Mouse (Mus musculus): ENCODE data around the gene Sh3bp5.
A peak's percentile ranks its signal among the peaks of the same experiment; 100 is the strongest.

Gene Sh3bp5

DNA sequence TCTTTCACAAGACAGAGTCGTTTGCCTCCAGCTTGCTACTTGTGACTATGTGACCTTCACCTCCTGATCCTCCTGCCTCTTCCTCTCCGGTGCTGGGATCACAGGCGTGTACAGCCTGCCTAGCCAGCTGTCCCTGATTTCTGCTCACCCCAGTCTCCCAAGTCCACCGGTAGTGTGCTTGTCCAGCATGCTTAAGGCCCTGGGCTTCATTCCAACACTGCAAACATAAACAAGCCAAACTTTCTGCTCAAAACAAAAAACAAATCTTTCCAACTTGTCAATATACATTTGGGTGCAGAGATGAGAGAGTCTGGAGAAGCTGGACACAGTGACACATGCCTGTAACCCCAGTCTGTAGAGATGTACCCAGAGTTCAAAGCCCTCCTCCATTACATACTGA, 3.5 kb downstream of the Sh3bp5 start:
- no peak for DNase-seq

DNA sequence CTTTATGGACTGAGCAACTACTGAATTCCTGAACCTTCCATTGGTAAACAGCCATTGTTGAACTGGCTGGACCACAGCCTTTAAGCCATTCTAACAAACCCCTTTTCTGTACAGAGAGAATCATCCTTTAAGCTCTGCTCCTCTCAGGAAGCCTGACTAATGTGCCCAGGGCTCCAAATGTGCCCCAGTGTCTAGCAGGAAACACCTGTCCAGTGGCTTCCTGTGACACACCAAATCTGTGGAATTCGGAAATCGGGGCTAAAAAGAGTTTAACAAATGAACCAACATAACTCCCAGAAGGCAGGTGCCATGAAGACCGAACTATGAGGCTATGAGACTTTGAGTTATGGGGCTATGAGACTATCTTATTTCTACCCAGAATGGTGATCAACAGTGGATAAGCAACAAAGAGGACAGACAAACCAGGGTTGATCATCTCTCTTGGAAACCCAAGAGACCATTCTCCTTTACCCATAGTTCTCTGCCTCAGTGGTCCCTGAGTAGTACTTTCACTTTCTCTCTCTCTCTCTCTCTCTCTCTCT, 4.0 kb downstream of the Sh3bp5 start:
- no peak for DNase-seq

DNA sequence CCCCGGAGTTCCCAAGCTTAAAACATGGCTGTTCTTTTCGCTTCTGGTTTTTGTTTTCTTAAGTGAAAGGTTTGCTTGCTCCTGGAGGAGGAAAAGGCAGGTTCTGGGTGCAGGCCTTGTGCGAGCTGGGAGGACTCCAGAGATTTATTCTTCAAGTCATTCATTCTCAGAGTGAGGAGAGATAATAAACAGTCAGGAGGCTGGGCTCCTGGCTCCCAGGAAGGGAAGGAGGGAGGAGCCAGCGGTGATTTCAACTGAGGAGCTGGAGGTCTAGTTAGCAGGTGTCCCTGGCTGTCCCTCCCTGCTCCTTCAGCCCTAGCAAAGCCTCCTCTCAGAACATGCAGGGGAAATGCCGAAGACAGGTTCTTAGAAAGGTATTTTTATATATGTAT, 6.9 kb downstream of the Sh3bp5 start:
- no peak for DNase-seq

GRCm38 (mm10) chr14:31428211-31429003, 7.5 kb downstream of the Sh3bp5 start:
- peak; percentile 71 for DNase-seq

DNA sequence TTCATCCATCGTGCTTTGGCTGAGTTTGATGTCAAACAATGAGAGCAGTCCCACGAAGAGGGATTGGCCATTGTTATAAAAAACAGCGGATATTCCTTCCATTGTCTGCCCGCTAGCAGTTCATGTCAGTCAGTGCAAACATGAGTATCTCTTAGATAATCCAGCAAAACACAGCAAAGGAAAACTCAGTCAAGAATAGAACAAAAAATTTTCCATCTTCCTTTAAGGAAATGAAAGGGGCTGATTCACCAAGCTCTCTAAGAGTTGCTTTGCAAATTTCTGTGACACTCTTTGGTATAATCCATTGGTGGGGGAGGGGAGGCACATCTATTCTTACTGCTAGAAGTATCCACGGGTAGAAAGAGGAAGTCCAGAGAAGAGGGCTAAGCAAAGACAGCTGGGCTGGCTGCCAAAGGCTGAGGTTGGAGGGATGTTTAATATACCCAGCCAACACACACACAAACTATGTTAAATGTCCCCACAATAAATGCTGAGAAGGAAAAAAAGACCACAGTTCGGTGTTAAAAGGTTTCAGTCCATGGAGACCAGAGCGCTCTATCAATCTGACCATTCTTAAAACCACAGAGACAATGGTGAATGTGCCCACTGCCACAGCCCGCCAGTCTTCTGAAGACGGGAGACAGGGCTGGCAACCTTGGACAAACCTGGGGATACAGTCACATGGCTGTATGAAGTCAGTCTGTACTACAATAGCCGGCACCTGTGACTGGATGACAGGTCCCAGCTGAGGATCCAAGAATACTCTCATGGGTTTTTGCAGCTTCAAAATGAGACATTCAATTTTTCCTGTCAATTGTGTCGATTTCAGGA, 12.7 kb downstream of the Sh3bp5 start:
- DNase-seq = peak; percentile 49

GRCm38 (mm10) chr14:31422395-31422794, 13.5 kb downstream of the Sh3bp5 start:
- no peak for DNase-seq

DNA sequence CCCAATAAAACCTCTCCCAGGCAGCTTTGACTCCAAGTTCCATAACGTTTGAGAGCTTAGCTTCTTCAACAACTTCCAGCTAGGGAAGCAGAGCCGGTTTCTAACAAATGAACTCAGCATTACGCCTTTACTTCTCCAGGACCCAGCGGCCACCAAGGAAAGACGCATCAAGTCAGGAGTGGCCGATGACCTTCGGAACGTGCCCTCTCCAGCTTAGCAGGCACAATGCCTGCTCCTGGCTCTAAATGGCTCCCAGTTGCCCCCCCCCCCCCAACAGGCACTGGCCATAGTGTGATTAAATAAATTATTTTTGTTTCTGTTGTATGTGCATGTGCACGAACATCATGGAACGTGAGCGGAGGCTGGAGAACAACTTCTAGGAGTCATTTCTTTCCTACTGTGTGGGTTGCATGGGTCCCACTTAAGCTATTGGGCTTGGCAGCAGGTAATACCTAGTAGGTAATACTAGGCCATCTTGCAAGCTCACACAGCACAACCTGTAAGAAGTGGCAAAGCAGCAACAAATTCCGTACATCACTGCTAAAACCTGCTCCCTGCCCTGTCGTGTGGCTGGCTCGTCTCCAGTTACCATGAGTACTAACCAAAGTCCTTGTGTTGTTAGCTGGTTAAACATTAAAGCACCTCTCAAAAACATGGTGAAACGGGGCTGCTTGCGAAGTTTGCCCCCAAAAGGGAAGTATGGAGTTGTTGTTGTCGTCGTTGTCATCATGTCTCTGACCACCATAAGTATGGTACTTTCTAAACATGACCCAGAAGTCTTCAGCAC, 14.2 kb downstream of the Sh3bp5 start:
- no peak for DNase-seq

DNA sequence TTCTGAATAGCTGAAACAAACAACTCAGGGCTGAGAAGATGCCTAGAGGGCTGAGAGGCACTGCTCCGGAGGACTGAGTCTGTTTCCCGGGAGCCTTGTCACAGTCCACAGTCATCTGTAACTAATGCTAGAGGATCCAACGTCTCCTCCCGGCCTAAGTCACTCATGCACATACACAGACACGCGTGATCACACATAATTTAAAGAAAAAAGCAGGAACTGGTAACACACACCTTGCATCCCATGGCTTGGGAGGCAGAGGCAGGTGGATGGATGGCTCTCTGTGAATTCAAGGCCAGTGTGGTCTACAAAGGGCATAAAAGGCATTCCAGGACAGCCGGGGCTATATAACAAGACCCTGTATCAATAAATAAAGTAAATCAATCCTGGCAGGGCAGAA, 14.9 kb downstream of the Sh3bp5 start:
- DNase-seq = no peak

- no peak for DNase-seq
Measured at GRCm38 (mm10) chr14:31420562-31420961, 15.3 kb downstream of the Sh3bp5 start.

GRCm38 (mm10) chr14:31420135-31420534, 15.7 kb downstream of the Sh3bp5 start:
- DNase-seq = no peak

DNA sequence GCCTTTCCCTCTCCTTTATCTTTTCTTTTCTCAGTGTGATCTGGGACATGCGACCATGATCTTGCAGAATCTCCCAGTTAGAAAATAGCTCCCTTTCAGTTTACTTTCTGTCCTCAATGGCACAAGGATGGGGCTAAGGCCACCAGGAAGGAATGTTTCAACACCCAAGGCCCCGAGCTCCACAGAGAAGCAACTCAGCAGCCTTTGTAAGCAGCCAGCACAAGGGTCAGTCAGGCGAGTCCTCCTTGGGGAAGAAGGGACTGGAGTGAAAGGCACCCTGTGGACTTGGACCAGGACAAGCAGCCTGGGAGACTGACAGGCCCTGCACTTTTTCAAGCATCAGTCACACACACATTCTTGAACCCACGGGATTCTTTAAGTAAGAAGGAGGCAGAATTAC, 16.6 kb downstream of the Sh3bp5 start:
- no peak for DNase-seq

GRCm38 (mm10) chr14:31416835-31417549, 18.9 kb downstream of the Sh3bp5 start:
- no peak for DNase-seq

DNA sequence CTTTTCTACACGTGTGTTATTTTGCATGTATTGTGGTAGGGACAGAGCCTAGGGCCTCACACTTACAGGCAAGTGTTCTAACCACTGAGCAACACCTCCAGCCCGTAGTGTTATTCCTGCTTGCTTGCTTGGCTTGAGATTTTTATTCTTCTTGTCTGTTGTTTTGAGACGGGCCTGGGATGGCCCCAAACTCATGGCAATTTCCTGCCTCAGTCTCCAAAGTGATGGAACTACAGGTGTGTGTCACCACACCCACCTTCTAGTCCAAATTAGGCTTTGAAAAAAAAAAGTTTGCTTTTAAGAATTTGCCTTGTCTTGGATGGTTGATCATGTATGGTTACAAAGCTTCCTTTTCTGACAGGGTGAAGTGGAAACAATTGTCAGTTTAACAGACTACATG, 19.5 kb downstream of the Sh3bp5 start:
- DNase-seq = no peak

DNA sequence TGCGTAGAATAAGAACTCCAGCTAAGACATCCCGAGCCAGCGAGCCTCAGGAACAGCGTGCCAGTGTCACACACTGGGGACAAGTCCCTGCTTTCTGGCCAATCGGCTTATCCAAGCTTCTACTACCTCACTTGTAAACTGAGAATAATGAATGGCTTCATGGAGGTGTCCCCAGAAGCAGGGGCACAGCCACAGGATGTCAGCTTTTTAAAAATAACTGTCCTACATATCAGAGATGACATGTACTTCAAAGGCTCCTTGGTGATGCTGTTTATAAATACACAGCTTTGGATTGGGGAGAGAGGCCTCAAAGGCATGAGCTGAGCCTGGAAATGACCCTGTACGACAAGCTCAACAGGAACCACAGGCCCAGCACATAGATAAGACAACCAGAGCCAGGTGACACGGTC, 20.9 kb downstream of the Sh3bp5 start:
- no peak for DNase-seq

- no peak for DNase-seq
Measured at GRCm38 (mm10) chr14:31414235-31414966, 21.5 kb downstream of the Sh3bp5 start.

- DNase-seq = no peak
Measured at GRCm38 (mm10) chr14:31413475-31414086, 22.3 kb downstream of the Sh3bp5 start.

DNA sequence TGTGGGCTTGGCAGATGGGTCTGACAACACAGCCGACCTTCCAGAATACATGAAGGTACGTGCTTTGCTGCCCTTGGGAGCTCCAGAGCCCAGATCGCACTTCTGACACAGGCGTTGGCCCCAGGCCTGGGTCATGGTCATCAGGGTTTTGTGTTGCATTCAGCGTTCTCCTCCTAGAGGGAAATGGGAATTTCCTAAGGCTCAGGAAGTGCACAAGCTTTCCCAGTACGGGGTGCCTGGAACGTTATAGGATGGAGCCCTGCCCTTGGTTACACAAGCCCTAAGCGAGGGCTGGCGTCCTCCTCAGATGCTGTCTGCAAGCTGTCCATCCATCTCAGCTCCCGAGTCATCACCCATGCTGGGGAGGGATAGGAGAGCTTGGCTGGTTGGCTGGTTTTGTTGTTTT, 23.2 kb downstream of the Sh3bp5 start:
- DNase-seq = no peak

DNA sequence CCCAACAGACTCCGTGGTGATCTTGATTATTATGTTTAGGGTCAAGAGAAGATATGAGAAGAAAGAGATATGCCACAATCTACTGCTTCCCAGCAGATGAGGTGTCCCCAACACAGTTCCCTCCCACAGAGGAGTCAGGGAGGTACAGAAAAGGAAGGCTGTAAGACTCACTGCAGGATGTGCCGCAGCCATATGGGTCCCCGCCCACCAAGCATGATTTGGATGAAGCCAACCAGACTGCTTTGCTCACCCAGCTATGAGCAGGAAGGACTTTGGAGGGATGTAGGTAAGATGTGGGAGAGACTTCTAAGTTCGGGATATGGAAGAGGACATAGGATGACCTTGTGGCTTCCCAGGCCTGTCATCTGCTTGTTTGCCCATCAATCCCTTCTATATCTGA, 25.1 kb downstream of the Sh3bp5 start:
- DNase-seq = peak; percentile 79

DNA sequence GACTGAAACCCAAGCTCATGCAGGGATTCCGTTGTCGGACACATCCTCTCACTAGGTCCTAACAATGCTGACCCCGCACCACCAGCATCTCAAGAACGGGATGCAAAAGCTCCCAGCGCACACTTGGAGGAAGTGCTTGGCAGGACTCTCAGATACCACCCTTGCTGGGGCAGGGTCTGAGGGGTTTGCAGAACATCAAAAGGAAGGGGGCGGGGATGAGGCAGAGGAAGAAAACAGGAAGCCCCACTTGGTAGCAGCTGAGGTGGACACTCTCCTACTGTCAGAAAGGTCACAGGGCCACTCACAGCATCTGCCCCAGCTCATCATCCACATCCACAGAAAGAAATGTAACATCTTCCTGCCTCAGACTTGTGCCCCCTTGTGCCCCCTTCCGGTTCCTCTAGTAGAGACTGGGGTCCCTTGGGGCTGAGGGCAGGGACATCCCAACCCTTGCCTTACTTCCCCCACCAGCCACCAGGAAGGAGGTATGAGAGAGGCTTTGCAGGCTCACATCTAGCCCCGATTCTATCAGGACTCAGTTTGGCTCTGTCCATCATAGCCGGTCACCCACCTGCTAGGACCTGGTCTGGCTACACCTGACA, 25.7 kb downstream of the Sh3bp5 start:
- no peak for DNase-seq

DNA sequence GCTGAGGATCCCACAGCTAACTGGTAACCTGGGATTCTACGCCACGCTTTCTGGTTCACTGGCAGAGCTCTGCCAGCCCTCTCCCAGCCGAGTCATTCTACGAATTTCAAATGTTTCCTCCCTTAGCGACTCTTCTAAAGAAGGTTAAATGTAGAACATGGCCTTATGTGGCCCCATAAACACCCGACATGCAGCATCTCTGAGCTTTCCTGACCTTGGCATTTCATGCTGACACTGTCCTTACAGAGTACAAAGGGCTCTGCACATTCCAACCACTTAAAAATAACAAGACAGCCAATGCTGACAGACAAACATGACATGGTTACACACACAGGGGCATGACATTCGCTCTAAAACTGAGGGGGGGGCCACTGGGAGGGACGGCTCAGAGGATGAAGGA, 27.2 kb downstream of the Sh3bp5 start:
- DNase-seq = no peak
